Mouse (Mus musculus): ENCODE data around the gene Yars.

- no peak for TF ChIP-seq POLR2A (IDR thresholded peaks at IDR 0.05; ENCODE audit: control insufficient read depth, low read depth, low read length)
- TF ChIP-seq CTCF (IDR thresholded peaks at IDR 0.05; ENCODE audit: control insufficient read depth, insufficient read depth, insufficient replicate concordance, low read depth, low read length): no peak
Observed at GRCm38 (mm10) chr4:129266191-129266590, 76.6 kb downstream of the Yars start.

All from testis, adult 2 months (tissue).